Comparison of ENCODE assay signal across 26 mouse cellular contexts in genomic region chr5:92383747-92384146, GRCm38 (mm10). TPM values are rescaled to one million over a fixed set of nuclear protein-coding genes. Genes with fewer than 3 reads are reported as not detected.
DNase-seq lines count a peak whose midpoint lies in the region; ATAC-seq and TF ChIP-seq lines count a peak whose summit lies in the region.
"Had no signal": no experiment of that assay in that cellular context is flagged by ENCODE, and none has a peak within 500 bp of the region (broad histone marks: within the 10 kb centered on the region; RNA-seq: fewer than 3 reads in every experiment).

No protein-coding gene starts in this region.

- ATAC-seq in midbrain, embryonic 11.5 days (ENCODE audit: low FRiP score): peak; percentile 38; the same call in 1 of the 2 replicates
- ATAC-seq in midbrain, embryonic 16.5 days: no peak
- ATAC-seq: forebrain, embryonic 15.5 days had no signal

- WGBS in midbrain, embryonic 11.5 days: 65% methylated on average over 7 of the region's 7 CpGs
- 48% methylated on average over 7 of the region's 7 CpGs for WGBS in midbrain, embryonic 16.5 days

- H3K27me3 ChIP-seq in midbrain, embryonic 11.5 days (ENCODE audit: control insufficient read depth, insufficient read depth, low read length): no peaks in the 10 kb centered on the region
- no peaks in the 10 kb centered on the region for H3K27me3 ChIP-seq in midbrain, embryonic 16.5 days (ENCODE audit: control insufficient read depth, insufficient read depth, low read depth, low read length)
- H3K27me3 ChIP-seq: embryonic facial prominence, embryonic 13.5 days; forebrain, embryonic 15.5 days had no signal

- no peak overlapping the region for H3K9ac ChIP-seq in midbrain, embryonic 11.5 days (ENCODE audit: low read length)
- H3K9ac ChIP-seq in midbrain, embryonic 16.5 days (ENCODE audit: low read depth, low read length): no peak overlapping the region
- H3K9ac ChIP-seq: embryonic facial prominence, embryonic 13.5 days; forebrain, embryonic 15.5 days; hindbrain, embryonic 15.5 days; liver, embryonic 14.5 days; lung, embryonic 15.5 days had no signal

- TF ChIP-seq CTCF in gastrocnemius, adult 2 months (IDR thresholded peaks at IDR 0.05): no peak

- no peak overlapping the region for H3K27ac ChIP-seq in midbrain, embryonic 11.5 days (ENCODE audit: low read depth, low read length)
- H3K27ac ChIP-seq in midbrain, embryonic 16.5 days (ENCODE audit: low read length): no peak overlapping the region
- peak overlapping the region; percentile 70 for H3K27ac ChIP-seq in gastrocnemius, adult 2 months
- H3K27ac ChIP-seq: embryonic facial prominence, embryonic 13.5 days; forebrain, embryonic 15.5 days; hindbrain, embryonic 15.5 days; liver, embryonic 14.5 days; lung, embryonic 15.5 days; midbrain, embryonic 10.5 days had no signal

- DNase-seq in adrenal gland, postnatal 14 days: peak; percentile 56
- DNase-seq in adrenal gland, adult (ENCODE audit: inconsistent age in 2 of 2, low spot score in 1 of 2): no peak
- peak; percentile 88 for DNase-seq in midbrain, embryonic 11.5 days (ENCODE audit: low spot score, missing footprints)
- DNase-seq in gastrocnemius, adult 2 months: peak; percentile 86
- peak; percentile 72 for DNase-seq in mesoderm, embryonic 11.5 days (ENCODE audit: low read depth, low spot score)
- DNase-seq in cerebellum, adult 9-11 months: no peak
- DNase-seq in B cell, adult 2 months: no peak
- DNase-seq: adrenal gland, adult 2 months; cerebellum, adult 11-12 months; cerebellum, postnatal 36 days; kidney, adult 11 months; lung, postnatal 4 days; right cerebral cortex, postnatal 25 days had no signal

- no peaks in the 10 kb centered on the region for H3K9me3 ChIP-seq in midbrain, embryonic 11.5 days (ENCODE audit: control insufficient read depth, low read length)
- H3K9me3 ChIP-seq in midbrain, embryonic 16.5 days (replicated peaks; ENCODE audit: control insufficient read depth, low read length, poor library complexity, severe bottlenecking): no peaks in the 10 kb centered on the region
- H3K9me3 ChIP-seq: embryonic facial prominence, embryonic 13.5 days; forebrain, embryonic 15.5 days; hindbrain, embryonic 15.5 days; lung, embryonic 15.5 days; midbrain, embryonic 10.5 days had no signal

- H3K4me1 ChIP-seq in midbrain, embryonic 11.5 days (ENCODE audit: control insufficient read depth, insufficient read depth, low read length): no peaks in the 10 kb centered on the region
- H3K4me1 ChIP-seq in midbrain, embryonic 16.5 days (ENCODE audit: control insufficient read depth, insufficient read depth, low read length): no peaks in the 10 kb centered on the region
- H3K4me1 ChIP-seq: embryonic facial prominence, embryonic 13.5 days; forebrain, embryonic 15.5 days; hindbrain, embryonic 15.5 days had no signal

- H3K4me2 ChIP-seq in midbrain, embryonic 11.5 days: no peak overlapping the region
- H3K4me2 ChIP-seq in midbrain, embryonic 16.5 days (ENCODE audit: low read length): no peak overlapping the region
- H3K4me2 ChIP-seq: embryonic facial prominence, embryonic 13.5 days; forebrain, embryonic 15.5 days; hindbrain, embryonic 15.5 days; lung, embryonic 15.5 days had no signal

- no peaks in the 10 kb centered on the region for H3K36me3 ChIP-seq in midbrain, embryonic 11.5 days (ENCODE audit: control insufficient read depth, insufficient read depth, low read length)
- no peaks in the 10 kb centered on the region for H3K36me3 ChIP-seq in midbrain, embryonic 16.5 days (ENCODE audit: control insufficient read depth, insufficient read depth, low read length)
- H3K36me3 ChIP-seq: embryonic facial prominence, embryonic 13.5 days; forebrain, embryonic 15.5 days; hindbrain, embryonic 15.5 days; lung, embryonic 15.5 days; midbrain, embryonic 10.5 days had no signal

- intact Hi-C loops in gastrocnemius, adult 2 months (cut with DNase I): no loop called here

- H3K4me3 ChIP-seq in midbrain, embryonic 11.5 days (ENCODE audit: low read depth, low read length): no peak overlapping the region
- no peak overlapping the region for H3K4me3 ChIP-seq in midbrain, embryonic 16.5 days (ENCODE audit: low read depth, low read length)
- H3K4me3 ChIP-seq in gastrocnemius, adult 2 months: peak overlapping the region; percentile 15; the same call in 1 of the 2 replicates
- H3K4me3 ChIP-seq: embryonic facial prominence, embryonic 13.5 days; forebrain, embryonic 15.5 days; hindbrain, embryonic 15.5 days; lung, embryonic 15.5 days; midbrain, embryonic 10.5 days had no signal

RNA-seq across cellular contexts. Expression of gene Cxcl10, which starts 35.1 kb away (rescaled TPM):
- 0.52 and 3.2 TPM in 2 replicates for total RNA-seq in adrenal gland, postnatal 14 days (2021)
- 0.33 and 0.54 TPM in 2 replicates for polyA plus RNA-seq in midbrain, embryonic 11.5 days (2014; fragmentation: Nextera tagmentation; extraction: Ambion mirVana)
- polyA plus RNA-seq in midbrain, embryonic 16.5 days (2015; fragmentation: Nextera tagmentation; extraction: Ambion mirVana): 0.16 and 0.32 TPM in 2 replicates
- not detected for total RNA-seq in gastrocnemius, adult 2 months (2021)
- total RNA-seq: layer of hippocampus, postnatal 25 days; left cerebral cortex, postnatal 14 days; MEL had no signal

RNA-seq across cellular contexts. Expression of gene Nup54, which starts 51.3 kb away (rescaled TPM):
- total RNA-seq in adrenal gland, postnatal 14 days (2021): 37.2 and 42.1 TPM in 2 replicates
- polyA plus RNA-seq in midbrain, embryonic 11.5 days (2014; fragmentation: Nextera tagmentation; extraction: Ambion mirVana): 65.6 and 67.1 TPM in 2 replicates
- 57.8 and 62.0 TPM in 2 replicates for polyA plus RNA-seq in midbrain, embryonic 16.5 days (2015; fragmentation: Nextera tagmentation; extraction: Ambion mirVana)
- 10 to 100 TPM in 1 of 2 experiments, 1 to 10 TPM in 1; 8.9 to 12.5 TPM for total RNA-seq in gastrocnemius, adult 2 months (2021)

RNA-seq across cellular contexts. Expression of gene Art3, which starts 52.1 kb away (rescaled TPM):
- total RNA-seq in adrenal gland, postnatal 14 days (2021): 91.5 and 131 TPM in 2 replicates
- 0.78 and 2.5 TPM in 2 replicates for polyA plus RNA-seq in midbrain, embryonic 11.5 days (2014; fragmentation: Nextera tagmentation; extraction: Ambion mirVana)
- polyA plus RNA-seq in midbrain, embryonic 16.5 days (2015; fragmentation: Nextera tagmentation; extraction: Ambion mirVana): 4.3 and 6.3 TPM in 2 replicates
- total RNA-seq in gastrocnemius, adult 2 months (2021): 100 to 1,000 TPM; 394 to 399 TPM
- total RNA-seq: MEL; neutrophil, adult 5-6 weeks had no signal

RNA-seq across cellular contexts. Expression of gene Cxcl9, which starts 55.9 kb away (rescaled TPM):
- 1.0 and 2.1 TPM in 2 replicates for total RNA-seq in adrenal gland, postnatal 14 days (2021)
- not detected in 2 replicates for polyA plus RNA-seq in midbrain, embryonic 11.5 days (2014; fragmentation: Nextera tagmentation; extraction: Ambion mirVana)
- not detected in 2 replicates for polyA plus RNA-seq in midbrain, embryonic 16.5 days (2015; fragmentation: Nextera tagmentation; extraction: Ambion mirVana)
- under 1 TPM; 0.10 to 0.45 TPM for total RNA-seq in gastrocnemius, adult 2 months (2021)
- total RNA-seq: CH12.LX; layer of hippocampus, postnatal 25 days; left cerebral cortex, postnatal 14 days; MEL had no signal
- polyA plus RNA-seq: embryonic facial prominence, embryonic 13.5 days; forebrain, embryonic 15.5 days; hindbrain, embryonic 15.5 days; kidney, embryonic 16.5 days; lung, embryonic 15.5 days; midbrain, embryonic 10.5 days had no signal

Comparison
In these comparisons a context has a peak if more than half of its experiments do, and no peak if none do; other contexts are left out.
1. DNase-seq: peak in adrenal gland, postnatal 14 days (single experiment), midbrain, embryonic 11.5 days (single experiment), gastrocnemius, adult 2 months (single experiment) and mesoderm, embryonic 11.5 days (single experiment); none in adrenal gland, adult (0 of 2), cerebellum, adult 9-11 months (single experiment) and B cell, adult 2 months (0 of 2).